12 mouse cellular contexts compared by ENCODE assay signal in genomic region chr10:88510503-88511271, GRCm38 (mm10). TPM values are rescaled to one million over a fixed set of nuclear protein-coding genes. Genes with fewer than 3 reads are reported as not detected.
DNase-seq lines count a peak whose midpoint lies in the region; ATAC-seq and TF ChIP-seq lines count a peak whose summit lies in the region.
"Had no signal": no experiment of that assay in that cellular context is flagged by ENCODE, and none has a peak within 500 bp of the region (broad histone marks: within the 10 kb centered on the region; RNA-seq: fewer than 3 reads in every experiment).

No protein-coding gene starts in this region.

- no peaks in the 10 kb centered on the region for H3K4me1 ChIP-seq in kidney, embryonic 14.5 days (ENCODE audit: control insufficient read depth, insufficient read depth, low read length)
- H3K4me1 ChIP-seq in heart, embryonic 16.5 days (ENCODE audit: control insufficient read depth, insufficient read depth, low read length): peaks cover 8% of the 10 kb centered on the region; the same call in 1 of the 2 replicates
- peaks cover 19% of the 10 kb centered on the region; the same call in 1 of the 2 replicates for H3K4me1 ChIP-seq in small intestine, adult 2 months (ENCODE audit: control insufficient read depth, insufficient read depth, insufficient read length, low read length)
- H3K4me1 ChIP-seq in midbrain, embryonic 11.5 days (ENCODE audit: control insufficient read depth, insufficient read depth, low read length): no peaks in the 10 kb centered on the region
- H3K4me1 ChIP-seq: embryonic facial prominence, embryonic 12.5 days had no signal

- 74% methylated on average over 12 of the region's 12 CpGs for whole genome bisulfite sequencing in kidney, embryonic 14.5 days
- WGBS in heart, embryonic 16.5 days: 35% methylated on average over 12 of the region's 12 CpGs
- 22% methylated on average over 12 of the region's 12 CpGs for WGBS in small intestine, adult 2 months
- WGBS in midbrain, embryonic 11.5 days: 73% methylated on average over 12 of the region's 12 CpGs

- no peak for TF ChIP-seq CTCF in small intestine, adult 2 months (IDR thresholded peaks at IDR 0.05; ENCODE audit: extremely low read depth, insufficient read length, insufficient replicate concordance, low read depth, low read length)

- H3K36me3 ChIP-seq in kidney, embryonic 14.5 days (ENCODE audit: control insufficient read depth, insufficient read depth, low read length): no peaks in the 10 kb centered on the region
- H3K36me3 ChIP-seq in heart, embryonic 16.5 days (ENCODE audit: control insufficient read depth, insufficient read depth): no peaks in the 10 kb centered on the region
- H3K36me3 ChIP-seq in small intestine, adult 2 months (ENCODE audit: control insufficient read depth, insufficient read depth, low read length): no peaks in the 10 kb centered on the region
- H3K36me3 ChIP-seq in midbrain, embryonic 11.5 days (ENCODE audit: control insufficient read depth, insufficient read depth, low read length): no peaks in the 10 kb centered on the region
- H3K36me3 ChIP-seq: embryonic facial prominence, embryonic 12.5 days had no signal

- TF ChIP-seq POLR2A in small intestine, adult 2 months (IDR thresholded peaks at IDR 0.05; ENCODE audit: low read depth, low read length): no peak

- ATAC-seq in kidney, embryonic 14.5 days (ENCODE audit: low FRiP score, low TSS enrichment): no peak
- peak; percentile 71 for ATAC-seq in heart, embryonic 16.5 days (replicated peaks; ENCODE audit: extremely low read depth, insufficient read depth, low FRiP score)
- no peak for ATAC-seq in midbrain, embryonic 11.5 days (ENCODE audit: low FRiP score)
- no peak for ATAC-seq in cerebellum, adult (ENCODE audit: insufficient number of reproducible peaks, low FRiP score, low TSS enrichment)

- H3K4me3 ChIP-seq in kidney, embryonic 14.5 days (ENCODE audit: low read length): no peak overlapping the region
- H3K4me3 ChIP-seq in heart, embryonic 16.5 days (ENCODE audit: low read length): no peak overlapping the region
- no peak overlapping the region for H3K4me3 ChIP-seq in small intestine, adult 2 months (ENCODE audit: low read depth, low read length)
- no peak overlapping the region for H3K4me3 ChIP-seq in midbrain, embryonic 11.5 days (ENCODE audit: low read depth, low read length)
- H3K4me3 ChIP-seq: embryonic facial prominence, embryonic 12.5 days had no signal

- H3K27ac ChIP-seq in kidney, embryonic 14.5 days (ENCODE audit: low read depth, low read length): no peak overlapping the region
- H3K27ac ChIP-seq in heart, embryonic 16.5 days (ENCODE audit: low read length): peak overlapping the region; percentile 26
- H3K27ac ChIP-seq in small intestine, adult 2 months (ENCODE audit: insufficient read depth, low read depth, low read length): peak overlapping the region; percentile 60
- no peak overlapping the region for H3K27ac ChIP-seq in midbrain, embryonic 11.5 days (ENCODE audit: low read depth, low read length)
- H3K27ac ChIP-seq: embryonic facial prominence, embryonic 12.5 days had no signal

- no peak overlapping the region for H3K9ac ChIP-seq in kidney, embryonic 14.5 days (ENCODE audit: low read depth, low read length)
- no peak overlapping the region for H3K9ac ChIP-seq in heart, embryonic 16.5 days (ENCODE audit: low read length)
- H3K9ac ChIP-seq in midbrain, embryonic 11.5 days (ENCODE audit: low read length): no peak overlapping the region
- H3K9ac ChIP-seq: embryonic facial prominence, embryonic 12.5 days had no signal

- H3K4me2 ChIP-seq in kidney, embryonic 14.5 days (replicated peaks; ENCODE audit: low read depth, low read length): no peak overlapping the region
- H3K4me2 ChIP-seq in heart, embryonic 16.5 days (ENCODE audit: low read depth, low read length): peak overlapping the region; percentile 35
- H3K4me2 ChIP-seq in midbrain, embryonic 11.5 days: no peak overlapping the region
- H3K4me2 ChIP-seq: embryonic facial prominence, embryonic 12.5 days had no signal

- no peaks in the 10 kb centered on the region for H3K27me3 ChIP-seq in kidney, embryonic 14.5 days (ENCODE audit: control insufficient read depth, insufficient read depth, low read length)
- H3K27me3 ChIP-seq in heart, embryonic 16.5 days (ENCODE audit: control insufficient read depth, insufficient read depth, low read length): no peaks in the 10 kb centered on the region
- H3K27me3 ChIP-seq in small intestine, adult 2 months (ENCODE audit: control insufficient read depth, insufficient read depth, low read length): no peaks in the 10 kb centered on the region
- no peaks in the 10 kb centered on the region for H3K27me3 ChIP-seq in midbrain, embryonic 11.5 days (ENCODE audit: control insufficient read depth, insufficient read depth, low read length)
- H3K27me3 ChIP-seq: embryonic facial prominence, embryonic 12.5 days had no signal

- DNase-seq in kidney, adult 11 months: peak; percentile 86
- DNase-seq in kidney, postnatal 10 days: peak; percentile 70
- no peak for DNase-seq in midbrain, embryonic 11.5 days (ENCODE audit: low spot score, missing footprints)
- no peak for DNase-seq in cerebellum, adult 11-12 months
- DNase-seq: liver; right cerebral cortex, adult 18-20 months had no signal

- H3K9me3 ChIP-seq in kidney, embryonic 14.5 days (ENCODE audit: control insufficient read depth, low read length): no peaks in the 10 kb centered on the region
- H3K9me3 ChIP-seq in heart, embryonic 16.5 days (replicated peaks; ENCODE audit: control insufficient read depth, low read length): no peaks in the 10 kb centered on the region
- H3K9me3 ChIP-seq in midbrain, embryonic 11.5 days (ENCODE audit: control insufficient read depth, low read length): no peaks in the 10 kb centered on the region
- H3K9me3 ChIP-seq: embryonic facial prominence, embryonic 12.5 days had no signal

RNA-seq across cellular contexts. Expression of gene Chpt1, which starts 6.8 kb away (rescaled TPM):
- 27.8 and 35.8 TPM in 2 replicates for polyA plus RNA-seq in kidney, embryonic 14.5 days (2014; fragmentation: Nextera tagmentation; extraction: Ambion mirVana)
- 20.0 and 28.2 TPM in 2 replicates for polyA plus RNA-seq in heart, embryonic 16.5 days (2015; fragmentation: Nextera tagmentation; extraction: Ambion mirVana)
- polyA plus RNA-seq in small intestine, adult 2 months (2012; rRNA removed): 90.5 and 98.9 TPM in 2 replicates
- 20.6 and 20.8 TPM in 2 replicates for polyA plus RNA-seq in midbrain, embryonic 11.5 days (2014; fragmentation: Nextera tagmentation; extraction: Ambion mirVana)

RNA-seq across cellular contexts. Expression of gene Sycp3, which starts 51.3 kb away (rescaled TPM):
- polyA plus RNA-seq in kidney, embryonic 14.5 days (2014; fragmentation: Nextera tagmentation; extraction: Ambion mirVana): not detected in 2 replicates
- polyA plus RNA-seq in heart, embryonic 16.5 days (2015; fragmentation: Nextera tagmentation; extraction: Ambion mirVana): 0.22 TPM in 1 of 2 replicates, not detected in the other
- not detected in 2 replicates for polyA plus RNA-seq in small intestine, adult 2 months (2012; rRNA removed)
- polyA plus RNA-seq in midbrain, embryonic 11.5 days (2014; fragmentation: Nextera tagmentation; extraction: Ambion mirVana): 0.19 TPM in 1 of 2 replicates, not detected in the other
- polyA plus RNA-seq: C2C12 had no signal

Comparison
In these comparisons a context has a peak if more than half of its experiments do, and no peak if none do; other contexts are left out.
1. DNase-seq: peak in kidney, adult 11 months (single experiment) and kidney, postnatal 10 days (single experiment); none in midbrain, embryonic 11.5 days (single experiment) and cerebellum, adult 11-12 months (single experiment).
2. H3K27ac ChIP-seq: peak in heart, embryonic 16.5 days (single experiment) and small intestine, adult 2 months (single experiment); none in kidney, embryonic 14.5 days (single experiment) and midbrain, embryonic 11.5 days (single experiment).